ENCODE assay signal across 13 mouse cellular contexts in the genomic region with DNA sequence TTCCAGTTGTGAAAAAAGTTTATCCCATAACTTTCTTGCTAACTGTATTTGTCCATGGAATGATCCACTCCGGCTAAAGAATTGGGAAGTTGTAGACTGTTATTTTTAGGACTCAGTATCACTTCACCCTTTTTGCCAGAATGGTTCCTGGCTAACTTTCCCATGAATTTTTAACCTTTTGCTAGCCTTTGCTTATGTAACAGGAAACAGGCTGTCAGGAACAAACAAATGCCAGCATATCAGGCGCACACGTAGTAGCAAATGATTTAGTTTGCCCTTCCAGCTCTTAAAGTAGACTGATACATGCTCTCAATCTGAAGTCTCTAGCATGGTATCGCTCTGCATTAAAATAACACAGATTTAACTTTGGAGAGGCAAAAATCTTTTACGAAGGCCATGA.
DNase-seq lines count a peak whose midpoint lies in the region; ATAC-seq lines count a peak whose summit lies in the region.
"Had no signal": no experiment of that assay in that cellular context is flagged by ENCODE, and none has a peak within 500 bp of the region (broad histone marks: within the 10 kb centered on the region; RNA-seq: fewer than 3 reads in every experiment).

No protein-coding gene starts in this region.

- no peaks in the 10 kb centered on the region for H3K27me3 ChIP-seq in liver, embryonic 16.5 days (ENCODE audit: control insufficient read depth, insufficient read depth, low read depth, low read length)
- H3K27me3 ChIP-seq in liver, embryonic 11.5 days (replicated peaks; ENCODE audit: control insufficient read depth, insufficient read depth, low read length): no peaks in the 10 kb centered on the region
- H3K27me3 ChIP-seq in heart, embryonic 11.5 days (ENCODE audit: control insufficient read depth, insufficient read depth, low read length): no peaks in the 10 kb centered on the region
- no peaks in the 10 kb centered on the region for H3K27me3 ChIP-seq in lung, embryonic 15.5 days
- no peaks in the 10 kb centered on the region for H3K27me3 ChIP-seq in forebrain, embryonic 13.5 days
- H3K27me3 ChIP-seq: neural tube, embryonic 12.5 days had no signal

- ATAC-seq in liver, embryonic 16.5 days (ENCODE audit: low read depth): no peak
- no peak for ATAC-seq in liver, embryonic 11.5 days (replicated peaks; ENCODE audit: low FRiP score)
- ATAC-seq in heart, embryonic 11.5 days (replicated peaks; ENCODE audit: insufficient number of reproducible peaks, low FRiP score, low TSS enrichment): no peak
- no peak for ATAC-seq in lung, embryonic 15.5 days (ENCODE audit: borderline replicate concordance, extremely low read depth, low FRiP score, low TSS enrichment)
- no peak for ATAC-seq in forebrain, embryonic 13.5 days
- ATAC-seq: inflammation-experienced regulatory T-cells, adult 6 months; midbrain, embryonic 16.5 days had no signal

- DNase-seq in heart, adult 11 months: peak; percentile 96
- DNase-seq in heart, postnatal 4 days: no peak
- DNase-seq in liver, embryonic 11.5 days (ENCODE audit: low spot score): no peak
- no peak for DNase-seq in adipocyte (ENCODE audit: low spot score)
- DNase-seq: cerebellum, adult 11-12 months; retina, postnatal 1 day had no signal

- H3K4me3 ChIP-seq in liver, embryonic 16.5 days (ENCODE audit: low read depth, low read length): peak overlapping the region; percentile 13; the same call in 1 of the 2 replicates
- H3K4me3 ChIP-seq in liver, embryonic 11.5 days (ENCODE audit: low read depth, low read length): no peak overlapping the region
- peak overlapping the region; percentile 35 for H3K4me3 ChIP-seq in heart, embryonic 11.5 days (ENCODE audit: low read depth, low read length)
- H3K4me3 ChIP-seq in lung, embryonic 15.5 days: peak overlapping the region; percentile 21
- H3K4me3 ChIP-seq in forebrain, embryonic 13.5 days: no peak overlapping the region
- H3K4me3 ChIP-seq: neural tube, embryonic 12.5 days had no signal

- no peak overlapping the region for H3K9ac ChIP-seq in liver, embryonic 16.5 days (ENCODE audit: low read depth, low read length)
- no peak overlapping the region for H3K9ac ChIP-seq in liver, embryonic 11.5 days (ENCODE audit: low read depth, low read length)
- peak overlapping the region; percentile 65; the same call in 1 of the 2 replicates for H3K9ac ChIP-seq in heart, embryonic 11.5 days (ENCODE audit: low read depth, low read length)
- H3K9ac ChIP-seq in lung, embryonic 15.5 days: no peak overlapping the region
- no peak overlapping the region for H3K9ac ChIP-seq in forebrain, embryonic 13.5 days
- H3K9ac ChIP-seq: neural tube, embryonic 12.5 days had no signal

- H3K27ac ChIP-seq in liver, embryonic 16.5 days (ENCODE audit: low read length): no peak overlapping the region
- H3K27ac ChIP-seq in liver, embryonic 11.5 days (ENCODE audit: low read depth, low read length): no peak overlapping the region
- H3K27ac ChIP-seq in heart, embryonic 11.5 days (ENCODE audit: low read depth, low read length): peak overlapping the region; percentile 72
- H3K27ac ChIP-seq in lung, embryonic 15.5 days: peak overlapping the region; percentile 7; the same call in 1 of the 2 replicates
- no peak overlapping the region for H3K27ac ChIP-seq in forebrain, embryonic 13.5 days
- H3K27ac ChIP-seq: neural tube, embryonic 12.5 days had no signal

- H3K9me3 ChIP-seq in liver, embryonic 16.5 days (replicated peaks; ENCODE audit: control insufficient read depth, low read length): no peaks in the 10 kb centered on the region
- H3K9me3 ChIP-seq in liver, embryonic 11.5 days (ENCODE audit: control insufficient read depth, low read length): no peaks in the 10 kb centered on the region
- H3K9me3 ChIP-seq in heart, embryonic 11.5 days (replicated peaks; ENCODE audit: control insufficient read depth, low read length): no peaks in the 10 kb centered on the region
- no peaks in the 10 kb centered on the region for H3K9me3 ChIP-seq in lung, embryonic 15.5 days
- H3K9me3 ChIP-seq in forebrain, embryonic 13.5 days (replicated peaks): no peaks in the 10 kb centered on the region
- H3K9me3 ChIP-seq: neural tube, embryonic 12.5 days had no signal

- no peaks in the 10 kb centered on the region for H3K4me1 ChIP-seq in liver, embryonic 16.5 days (ENCODE audit: control insufficient read depth, low read depth, low read length)
- no peaks in the 10 kb centered on the region for H3K4me1 ChIP-seq in liver, embryonic 11.5 days (replicated peaks; ENCODE audit: control insufficient read depth, insufficient read depth, low read length)
- H3K4me1 ChIP-seq in heart, embryonic 11.5 days (ENCODE audit: control insufficient read depth, insufficient read depth, low read length): peaks cover 11% of the 10 kb centered on the region
- peaks cover 10% of the 10 kb centered on the region for H3K4me1 ChIP-seq in lung, embryonic 15.5 days
- H3K4me1 ChIP-seq in forebrain, embryonic 13.5 days: no peaks in the 10 kb centered on the region; the same call in 1 of the 2 replicates
- H3K4me1 ChIP-seq: neural tube, embryonic 12.5 days had no signal

- no peak overlapping the region for H3K4me2 ChIP-seq in liver, embryonic 16.5 days (ENCODE audit: low read depth, low read length)
- H3K4me2 ChIP-seq in liver, embryonic 11.5 days: no peak overlapping the region
- peak overlapping the region; percentile 20 for H3K4me2 ChIP-seq in heart, embryonic 11.5 days
- H3K4me2 ChIP-seq in lung, embryonic 15.5 days: peak overlapping the region; percentile 25; the same call in 1 of the 2 replicates
- H3K4me2 ChIP-seq in forebrain, embryonic 13.5 days: no peak overlapping the region
- H3K4me2 ChIP-seq: neural tube, embryonic 12.5 days had no signal

- no peaks in the 10 kb centered on the region for H3K36me3 ChIP-seq in liver, embryonic 16.5 days (ENCODE audit: control insufficient read depth, insufficient read depth)
- no peaks in the 10 kb centered on the region for H3K36me3 ChIP-seq in liver, embryonic 11.5 days (ENCODE audit: control insufficient read depth, insufficient read depth, low read length)
- no peaks in the 10 kb centered on the region for H3K36me3 ChIP-seq in heart, embryonic 11.5 days (ENCODE audit: control insufficient read depth, insufficient read depth, low read length)
- no peaks in the 10 kb centered on the region for H3K36me3 ChIP-seq in lung, embryonic 15.5 days
- no peaks in the 10 kb centered on the region for H3K36me3 ChIP-seq in forebrain, embryonic 13.5 days (ENCODE audit: poor library complexity, severe bottlenecking)
- H3K36me3 ChIP-seq: neural tube, embryonic 12.5 days had no signal

- 63% methylated on average over 5 of the region's 5 CpGs for WGBS in liver, embryonic 16.5 days (ENCODE audit: insufficient replicate concordance)
- 71% methylated on average over 5 of the region's 5 CpGs for WGBS in liver, embryonic 11.5 days
- 55% methylated on average over 5 of the region's 5 CpGs for WGBS in heart, embryonic 11.5 days (ENCODE audit: insufficient replicate concordance)
- WGBS in lung, embryonic 15.5 days: 42% methylated on average over 5 of the region's 5 CpGs
- WGBS in forebrain, embryonic 13.5 days: 92% methylated on average over 5 of the region's 5 CpGs

Comparison
In these comparisons a context has a peak if more than half of its experiments do, and no peak if none do; other contexts are left out.
1. H3K4me3 ChIP-seq: peak in liver, embryonic 16.5 days (single experiment), heart, embryonic 11.5 days (single experiment) and lung, embryonic 15.5 days (single experiment); none in liver, embryonic 11.5 days (single experiment) and forebrain, embryonic 13.5 days (single experiment).
2. H3K27ac ChIP-seq: peak in heart, embryonic 11.5 days (single experiment) and lung, embryonic 15.5 days (single experiment); none in liver, embryonic 16.5 days (single experiment), liver, embryonic 11.5 days (single experiment) and forebrain, embryonic 13.5 days (single experiment).
3. H3K4me2 ChIP-seq: peak in heart, embryonic 11.5 days (single experiment) and lung, embryonic 15.5 days (single experiment); none in liver, embryonic 16.5 days (single experiment), liver, embryonic 11.5 days (single experiment) and forebrain, embryonic 13.5 days (single experiment).